Mouse (Mus musculus): ENCODE data around the gene Lrrc45.

- TF ChIP-seq CTCF (conservative IDR thresholded peaks at IDR 0.05 in 1 of 2, IDR thresholded peaks at IDR 0.05 in 1 of 2; ENCODE audit: low read depth in 2 of 2, low read length in 2 of 2) (no peak), ZC3H11A (IDR thresholded peaks at IDR 0.05; ENCODE audit: low read depth, low read length) (no peak), POLR2A (IDR thresholded peaks at IDR 0.05; ENCODE audit: low read depth, low read length) (no peak), UBTF (IDR thresholded peaks at IDR 0.05; ENCODE audit: low read depth, low read length) (no peak), E2F4 (IDR thresholded peaks at IDR 0.05; ENCODE audit: insufficient replicate concordance, low read depth, low read length) (no peak), KAT2A (IDR thresholded peaks at IDR 0.05; ENCODE audit: insufficient replicate concordance, low read length) (no peak), HCFC1 (IDR thresholded peaks at IDR 0.05; ENCODE audit: low read depth, low read length) (no peak), ZKSCAN1 (IDR thresholded peaks at IDR 0.05; ENCODE audit: borderline replicate concordance, low read depth, low read length) (no peak), EP300 (IDR thresholded peaks at IDR 0.05; ENCODE audit: low read length) (no peak), TCF12 (IDR thresholded peaks at IDR 0.05; ENCODE audit: low read depth, low read length) (no peak), ZNF384 (IDR thresholded peaks at IDR 0.05; ENCODE audit: low read depth, low read length) (no peak)
Observed at GRCm38 (mm10) chr11:120747974-120748373, 34.2 kb downstream of the Lrrc45 start.
